Mouse (Mus musculus) c-Kit-positive CD71-negative TER-119-negative erythroid progenitor cells, embryonic 14.5 days (primary cell): ENCODE results near the gene Mettl7a2.
"Not testable (repeated sequence)": the region's sequence is repeated elsewhere in the genome, so short reads cannot be mapped to it uniquely, and the experiment has no call there.

Experiments
- DNase-seq: peaks from one replicate; pipeline ENCODE4 v3.0.0-alpha.2; 2013; ENCODE audit warnings: low read depth

Mettl7a2 gene

DNA sequence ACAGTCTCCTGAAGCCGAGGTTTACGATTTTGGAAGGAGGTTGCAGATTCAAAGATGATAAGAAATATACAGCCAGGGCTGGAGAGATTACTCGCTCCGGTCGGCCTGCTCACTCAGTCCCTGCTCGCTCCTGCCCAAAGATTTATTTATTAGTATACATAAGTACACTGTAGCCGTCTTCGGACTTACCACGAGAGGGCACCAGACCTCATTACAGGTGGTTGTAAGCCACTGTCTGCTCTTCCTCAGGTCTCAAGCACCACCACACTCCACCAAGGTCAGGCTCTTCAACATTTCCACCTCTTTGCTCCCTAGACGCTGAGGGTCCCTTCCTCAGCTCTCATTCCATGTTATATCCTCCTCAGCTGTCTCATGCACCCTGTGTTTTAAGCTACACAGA is 15.2 kb upstream of the Mettl7a2 start:
- DNase-seq: not testable (repeated sequence)

DNA sequence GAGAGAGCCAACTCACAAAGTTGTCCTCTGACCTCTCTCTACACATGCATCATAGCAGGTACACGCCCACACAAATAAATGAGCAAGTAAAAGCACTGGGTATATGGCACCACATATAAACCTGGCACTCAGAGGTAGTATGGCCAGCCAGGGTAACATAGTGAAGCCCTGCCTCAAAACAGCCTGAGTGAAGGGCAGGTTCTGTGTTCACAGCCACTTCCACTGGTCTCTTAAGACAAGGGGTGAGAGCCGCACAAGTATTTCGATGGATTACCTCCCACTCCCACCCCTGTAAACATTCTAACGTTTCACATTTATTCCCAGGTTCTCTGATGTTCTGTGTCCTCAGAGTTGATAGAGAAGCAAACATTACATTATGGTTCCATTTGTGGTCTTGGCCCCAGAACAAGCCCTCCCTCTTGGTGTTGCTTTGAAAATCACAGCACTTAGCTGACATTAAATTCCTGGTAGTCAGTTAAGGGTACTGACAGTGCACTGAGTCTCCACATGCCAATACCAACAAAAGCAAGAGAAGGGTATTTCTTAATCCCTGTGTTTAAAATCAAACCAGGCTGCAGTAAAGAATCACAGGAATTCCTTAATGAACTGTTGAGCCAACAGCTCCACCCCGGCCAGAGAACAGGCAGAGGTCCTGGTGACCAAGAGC is 11.6 kb upstream of the Mettl7a2 start:
- not testable (repeated sequence) for DNase-seq

DNA sequence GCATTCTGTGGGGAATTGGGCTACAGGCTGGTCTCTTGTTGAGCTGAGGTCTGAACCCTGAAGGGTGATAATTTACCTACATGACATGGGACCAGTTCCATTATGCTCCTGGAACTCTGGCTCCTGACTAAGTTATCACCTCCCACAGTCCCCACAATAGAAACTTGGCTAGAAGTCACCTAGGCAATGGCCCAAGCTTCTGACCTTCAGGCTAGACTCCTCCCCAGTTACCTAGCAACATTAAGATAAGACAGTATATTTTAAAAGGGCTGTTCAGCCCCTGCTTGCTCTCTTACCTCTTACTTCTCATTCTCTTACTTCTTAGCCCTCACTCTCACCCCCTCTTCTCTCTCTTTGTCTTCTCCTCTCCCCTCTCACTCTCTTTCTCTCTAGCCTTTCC is 7.5 kb upstream of the Mettl7a2 start:
- no peak for DNase-seq

DNA sequence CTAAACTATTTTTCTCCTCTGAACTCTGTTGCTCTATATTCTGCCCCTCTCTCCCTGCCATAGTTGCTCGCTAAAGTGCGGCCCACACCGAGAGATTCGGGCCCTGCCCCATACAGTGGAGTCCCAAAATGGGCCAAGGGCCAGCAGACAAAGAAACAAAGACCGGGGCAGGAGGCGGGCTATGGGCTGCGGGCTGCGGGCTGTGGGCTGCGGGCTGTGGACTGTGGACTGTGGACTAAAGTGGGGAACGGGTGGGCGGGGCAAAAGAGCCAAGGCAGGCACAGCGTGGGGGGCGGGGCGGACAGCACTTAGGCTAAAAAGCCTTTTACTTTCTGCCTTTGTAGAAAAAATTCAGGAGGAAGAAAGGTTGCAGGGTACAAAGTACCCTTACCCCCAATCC is 6.2 kb upstream of the Mettl7a2 start:
- DNase-seq: no peak

DNA sequence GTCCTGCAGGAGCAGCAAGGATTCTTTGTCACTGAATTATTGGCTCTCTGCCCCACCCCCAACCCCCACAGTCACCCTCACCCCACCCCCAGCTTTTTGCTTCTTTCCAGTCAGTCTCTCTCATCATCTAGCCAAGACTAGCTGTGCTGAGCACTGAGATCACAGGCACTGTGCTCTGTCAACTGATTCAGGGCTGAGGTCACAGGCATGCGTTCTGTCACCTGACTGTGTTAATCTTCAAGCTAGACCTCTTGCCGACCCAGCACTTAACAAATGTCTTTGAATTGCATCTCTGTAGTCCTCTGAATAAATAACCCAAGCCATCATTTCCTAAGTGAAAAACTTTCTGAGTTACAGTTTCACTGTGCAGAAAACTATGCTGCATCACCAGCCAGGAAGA is 3.5 kb upstream of the Mettl7a2 start:
- no peak for DNase-seq

DNA sequence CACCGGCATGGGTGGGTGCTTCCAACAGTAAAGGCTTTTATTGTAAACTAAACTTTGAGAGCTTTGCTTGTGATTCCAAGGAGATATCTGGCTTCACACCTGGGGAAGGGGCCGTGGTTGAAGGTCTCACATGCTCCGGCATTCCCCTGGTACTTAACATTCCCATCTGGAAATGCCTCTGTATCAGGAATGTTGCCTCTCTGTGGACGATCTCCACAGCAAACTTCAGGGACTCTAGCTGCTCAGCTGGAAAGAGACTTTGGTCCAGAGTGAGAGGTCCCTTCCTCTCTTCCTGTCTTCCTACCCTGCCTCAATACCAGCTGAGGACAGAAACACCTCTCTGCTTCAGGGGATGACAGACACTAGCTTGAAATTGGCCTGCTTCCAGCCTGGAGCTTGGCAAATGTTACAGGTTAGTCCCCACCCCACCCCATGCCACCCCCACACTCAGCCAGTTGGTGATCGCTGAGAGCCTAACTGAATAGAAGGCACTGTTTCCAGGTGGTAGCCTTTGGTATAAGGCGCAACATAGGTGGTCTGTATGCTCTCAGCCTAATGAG is 1.4 kb upstream of the Mettl7a2 start:
- no peak for DNase-seq

DNA sequence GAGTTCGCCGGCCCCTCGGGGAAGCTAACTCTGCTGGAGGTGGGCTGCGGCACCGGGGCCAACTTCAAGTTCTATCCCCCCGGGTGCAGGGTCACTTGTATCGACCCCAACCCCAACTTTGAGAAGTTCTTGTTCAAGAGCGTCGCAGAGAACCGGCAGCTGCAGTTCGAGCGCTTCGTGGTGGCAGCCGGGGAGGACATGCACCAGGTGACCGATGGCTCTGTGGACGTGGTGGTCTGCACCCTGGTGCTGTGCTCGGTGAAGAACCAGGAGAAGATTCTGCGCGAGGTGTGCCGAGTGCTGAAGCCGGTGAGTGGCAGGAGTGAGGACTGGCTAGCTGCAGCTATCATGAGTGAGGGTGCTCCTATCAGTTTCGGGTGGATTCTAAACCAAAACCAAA is 399 bp downstream of the Mettl7a2 start:
- DNase-seq: not testable (repeated sequence)

DNA sequence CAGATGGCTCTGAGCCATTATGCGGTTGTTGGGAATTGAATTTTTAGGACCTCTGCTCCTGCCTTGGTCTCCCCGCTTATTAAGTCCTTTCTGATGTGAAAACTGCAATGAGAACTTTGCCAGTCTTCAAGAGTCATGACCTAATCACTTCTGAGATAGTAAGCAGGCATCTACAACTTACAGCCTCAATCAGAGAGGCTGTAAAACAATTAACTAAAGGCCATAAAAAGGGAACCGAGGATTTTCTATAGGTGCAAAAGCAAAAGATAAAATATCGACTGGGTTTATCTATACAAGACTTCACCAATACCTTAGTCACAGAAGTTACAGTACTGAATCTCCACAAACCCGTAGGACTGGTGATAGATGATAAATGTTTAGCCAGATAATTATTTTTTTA is 2.9 kb downstream of the Mettl7a2 start:
- no peak for DNase-seq

DNA sequence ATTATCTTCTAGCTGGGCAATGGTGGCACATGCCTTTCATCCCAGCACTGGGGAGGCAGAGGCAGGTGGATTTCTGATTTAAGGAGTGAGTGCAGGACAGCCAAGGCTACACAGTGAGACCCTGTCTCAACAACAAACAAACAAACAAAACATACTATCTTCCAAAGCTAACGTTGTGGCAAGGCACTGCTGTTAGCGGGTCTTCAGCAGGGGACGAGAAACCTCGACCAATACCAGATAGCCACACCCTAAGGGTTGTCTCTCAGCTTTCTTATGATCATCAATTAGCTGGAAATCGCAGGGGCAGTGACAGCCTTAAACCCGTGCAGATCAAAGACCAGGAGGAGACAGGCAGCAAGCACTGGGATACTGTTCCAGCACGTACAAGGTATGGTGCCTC is 11.2 kb downstream of the Mettl7a2 start, which contains the start of gene Higd1c:
Higd1c (plus strand) TSS at position 301 of the 400 bp plus-strand sequence.
- no peak for DNase-seq

DNA sequence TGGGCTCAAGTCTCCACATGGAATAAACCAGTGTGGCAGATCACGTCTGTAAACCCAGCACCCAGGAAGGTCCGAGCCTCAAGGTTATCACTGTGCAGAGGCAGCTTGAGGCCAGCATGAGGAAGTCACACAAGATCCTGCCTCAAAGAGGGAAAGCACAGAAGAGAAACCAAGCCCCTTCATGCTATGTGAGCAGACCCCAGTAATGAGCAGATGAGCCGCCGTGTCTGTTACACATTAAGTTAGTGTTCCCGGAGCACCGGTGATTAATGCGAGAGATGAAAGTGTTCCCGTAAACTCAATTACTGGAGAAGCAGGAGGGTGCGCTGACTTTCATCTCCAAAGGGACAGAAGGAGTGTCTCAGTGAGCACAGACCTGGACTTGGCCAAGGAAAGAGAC is 13.0 kb downstream of the Mettl7a2 start:
- DNase-seq: not testable (repeated sequence)

DNA sequence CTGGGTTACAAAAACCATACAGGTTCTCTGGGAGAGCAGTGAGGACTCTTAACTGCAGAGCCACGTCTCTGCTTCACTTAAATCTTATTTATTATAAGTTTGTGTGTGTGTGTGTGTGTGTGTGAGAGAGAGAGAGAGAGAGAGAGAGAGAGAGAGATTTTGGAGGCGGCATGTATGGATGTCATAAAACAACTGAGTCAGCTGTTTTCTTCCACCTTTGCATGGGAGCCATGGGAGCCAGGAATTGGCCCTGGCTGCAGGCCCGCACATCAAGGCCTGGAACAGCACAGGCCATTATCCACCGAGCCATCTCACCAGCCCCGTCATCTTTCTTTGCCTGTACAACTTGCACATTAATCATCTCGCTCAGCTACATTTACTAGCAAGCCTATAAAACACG is 14.1 kb downstream of the Mettl7a2 start:
- DNase-seq: no peak

DNA sequence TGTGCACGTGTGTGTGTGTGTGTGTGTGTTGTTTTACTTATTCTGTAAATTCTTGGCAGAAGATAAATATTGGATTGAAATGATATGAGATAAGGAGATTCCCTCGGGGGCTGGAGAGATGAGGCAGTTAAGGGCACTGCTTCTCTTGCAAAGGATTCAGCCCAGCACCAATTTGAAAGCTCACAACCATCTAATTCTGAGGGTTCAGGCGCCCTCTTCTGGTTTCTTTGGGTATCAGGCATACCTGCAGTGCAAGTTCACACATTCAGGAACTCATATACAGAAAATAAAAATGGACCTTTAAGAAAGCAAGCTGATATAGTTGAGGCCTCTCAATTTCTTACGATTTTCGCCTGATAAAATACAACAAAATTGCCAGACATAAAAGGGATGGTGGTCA is 22.1 kb downstream of the Mettl7a2 start:
- peak; percentile 29 for DNase-seq

DNA sequence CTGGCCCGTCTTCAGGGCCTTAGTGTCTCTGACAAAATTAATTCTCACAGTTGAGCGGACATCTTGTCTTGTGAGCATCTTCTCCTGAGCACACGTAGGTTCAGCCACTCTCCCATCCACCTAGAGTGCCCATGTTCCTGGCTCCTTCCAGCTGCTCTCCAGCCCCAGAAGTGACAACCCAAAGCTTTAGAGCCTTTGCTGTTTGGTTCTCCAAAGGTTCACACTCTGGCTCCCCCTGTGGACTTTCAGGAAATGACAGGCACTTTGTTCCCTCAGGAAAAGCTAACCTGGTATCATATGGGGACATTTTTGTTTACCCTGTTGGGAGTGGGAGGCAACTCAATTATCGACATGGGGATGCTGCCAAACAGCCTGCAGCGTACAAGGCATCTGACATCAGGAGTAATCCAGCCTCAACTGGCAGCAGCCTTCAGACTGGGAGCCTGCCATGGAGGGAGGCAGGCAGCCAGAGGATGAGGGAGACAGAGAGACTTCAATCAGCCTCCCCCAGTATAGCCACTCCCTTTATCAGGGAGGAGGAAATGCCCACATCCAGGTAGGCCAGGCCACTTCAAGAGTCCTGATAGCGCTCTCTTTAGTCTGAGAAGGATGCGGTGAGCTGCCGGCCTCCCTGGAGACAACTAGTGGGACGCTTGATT is 25.0 kb downstream of the Mettl7a2 start:
- not testable (repeated sequence) for DNase-seq

DNA sequence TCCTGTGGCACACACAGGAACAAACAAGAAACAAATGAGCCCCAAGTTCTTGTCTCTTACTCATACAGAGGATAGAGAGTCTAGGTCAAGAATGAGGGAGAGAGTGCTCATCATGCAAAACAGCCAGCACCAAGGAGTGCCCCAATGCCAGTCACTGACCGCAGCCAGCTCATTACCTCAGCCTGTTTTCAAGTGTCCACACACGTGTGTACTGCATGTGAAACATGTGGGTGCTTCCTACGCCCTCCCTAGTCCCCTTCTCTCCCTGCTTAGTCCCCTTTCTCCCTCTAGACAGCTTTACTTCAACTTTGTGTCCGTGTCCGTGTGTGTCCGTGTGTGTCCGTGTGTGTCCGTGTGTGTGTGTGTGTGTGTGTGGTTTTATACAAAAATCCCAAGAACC is 26.7 kb downstream of the Mettl7a2 start:
- DNase-seq: no peak

DNA sequence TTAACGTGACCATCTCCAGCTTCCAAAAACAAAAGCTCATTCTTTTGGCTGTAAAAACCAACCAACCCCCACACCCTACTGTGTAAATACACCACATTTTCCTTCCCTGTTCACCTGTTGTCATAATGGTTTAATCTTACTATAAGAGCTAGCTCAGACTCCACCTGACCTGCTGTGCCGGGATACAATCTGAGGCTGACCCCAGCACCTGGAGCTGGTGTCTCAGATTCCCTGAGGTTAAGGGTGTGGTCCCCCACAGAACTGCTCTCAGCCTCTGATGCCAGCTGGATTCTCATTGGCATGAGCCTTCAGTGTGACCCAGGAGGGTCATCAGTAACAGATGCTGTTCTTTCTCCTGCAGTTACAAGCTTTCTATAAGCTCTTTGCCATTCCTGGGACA is 27.1 kb downstream of the Mettl7a2 start:
- DNase-seq: no peak

DNA sequence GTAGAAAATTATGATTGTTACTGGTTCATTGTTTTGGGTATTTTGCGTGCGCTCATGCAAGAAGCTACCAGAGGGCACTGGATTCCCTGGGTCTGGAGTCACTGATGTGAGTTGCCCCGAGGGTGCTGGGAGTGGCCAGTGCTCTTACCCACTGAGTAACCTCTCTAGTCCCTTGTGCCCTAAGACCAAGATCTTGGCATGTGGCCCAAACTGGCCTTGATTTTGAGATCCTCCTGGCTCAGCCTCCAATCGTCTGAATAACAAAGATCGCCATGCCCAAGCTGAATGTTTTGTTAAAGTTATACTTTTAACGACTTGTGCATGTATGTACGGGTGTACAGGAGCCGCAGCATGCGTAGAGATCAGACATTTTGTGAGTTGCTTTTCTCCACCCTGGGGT is 32.7 kb downstream of the Mettl7a2 start:
- DNase-seq: no peak

DNA sequence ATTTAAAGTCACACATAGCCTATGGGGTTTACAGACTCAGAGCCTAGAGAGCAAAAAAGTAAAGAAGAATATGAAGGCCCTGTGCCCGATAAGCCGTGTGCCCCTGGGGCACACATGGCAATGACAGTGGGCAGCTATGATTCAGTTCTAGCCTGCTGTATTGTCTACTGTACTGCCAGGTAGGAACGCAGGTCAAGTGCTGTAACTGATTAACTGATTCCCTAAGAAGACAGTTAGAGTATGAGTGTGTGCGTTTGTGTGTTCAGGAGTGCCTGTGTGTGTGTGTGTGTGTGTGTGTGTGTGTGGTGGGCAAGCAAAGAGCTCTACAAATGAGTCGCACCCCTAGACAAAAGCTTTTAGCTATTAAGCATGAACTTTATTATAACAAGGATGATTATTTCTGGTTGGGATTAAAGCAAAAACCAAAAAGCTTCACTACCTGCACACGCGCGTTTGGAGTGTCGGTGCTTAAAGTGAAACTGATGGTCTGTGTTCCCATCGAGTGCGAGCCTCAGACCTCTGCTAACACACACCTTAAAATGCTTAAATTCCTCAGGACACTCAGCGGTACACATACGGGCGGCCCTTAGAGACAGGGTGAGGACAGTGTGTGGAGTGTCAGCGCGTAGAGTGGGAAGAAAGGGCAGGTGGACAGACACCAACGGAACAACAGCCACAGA is 34.7 kb downstream of the Mettl7a2 start:
- no peak for DNase-seq

DNA sequence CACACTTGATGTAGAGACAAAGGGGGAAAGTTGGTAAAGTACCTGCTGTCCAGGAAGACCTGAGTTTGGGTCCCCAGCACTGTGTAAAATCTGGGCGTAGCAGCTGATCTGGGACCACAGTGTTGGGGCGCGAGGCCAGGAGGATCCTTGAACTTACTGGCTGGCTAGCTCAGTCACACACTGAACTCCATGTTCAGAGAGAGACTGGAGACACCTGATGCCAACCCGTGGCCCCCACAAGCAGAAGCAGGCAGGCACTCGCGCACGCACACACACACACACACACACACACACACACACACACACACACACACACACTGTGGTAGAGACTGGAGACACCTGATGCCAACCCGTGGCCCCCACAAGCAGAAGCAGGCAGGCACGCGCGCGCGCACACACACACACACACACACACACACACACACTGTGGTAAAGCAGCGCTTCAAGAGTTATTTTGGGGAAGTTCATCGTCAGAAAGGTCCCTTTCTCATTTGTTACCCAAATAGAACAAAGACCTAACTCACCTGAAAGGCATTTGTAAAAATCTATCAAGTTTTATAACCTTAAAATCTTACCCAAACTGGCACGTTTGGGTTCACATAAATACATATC is 35.3 kb downstream of the Mettl7a2 start:
- no peak for DNase-seq

DNA sequence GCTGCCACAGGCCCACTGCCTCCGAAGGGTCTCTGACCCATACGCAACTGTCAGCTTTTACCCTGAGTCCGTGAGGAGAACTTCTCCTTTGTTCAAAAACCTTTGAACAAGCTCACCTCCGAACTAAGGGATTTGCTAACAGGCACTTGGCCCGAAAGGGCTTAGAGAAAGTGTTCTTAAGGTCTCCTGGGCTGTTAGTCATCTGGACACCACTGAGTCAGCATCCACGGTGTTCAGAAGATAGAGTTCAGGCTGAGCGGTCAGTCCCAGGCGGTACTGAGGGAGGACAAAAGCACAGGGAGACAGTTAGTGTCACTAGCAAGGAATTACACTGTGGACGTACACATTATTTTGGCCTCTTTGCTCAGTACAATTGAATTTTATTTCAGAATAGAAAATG is 35.9 kb downstream of the Mettl7a2 start:
- no peak for DNase-seq

DNA sequence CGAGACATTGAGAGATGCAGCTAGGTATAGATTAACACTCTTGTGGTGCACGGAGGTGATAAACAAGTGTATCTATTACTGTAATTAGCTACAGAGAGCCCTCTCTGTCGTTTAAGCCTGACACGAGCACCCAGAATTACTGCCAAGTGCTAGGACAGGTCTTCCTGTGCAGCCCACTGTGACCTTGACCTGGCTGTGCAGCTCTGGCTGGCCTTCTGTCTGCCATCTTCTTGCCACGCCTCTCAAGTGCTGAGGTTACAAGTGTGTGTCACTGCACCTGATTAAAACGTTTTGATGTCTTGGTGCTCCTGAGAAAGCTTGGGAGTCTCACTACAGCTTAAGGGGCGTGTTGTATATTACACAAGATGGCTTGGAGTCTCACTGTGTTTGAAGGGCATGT is 38.1 kb downstream of the Mettl7a2 start:
- no peak for DNase-seq

DNA sequence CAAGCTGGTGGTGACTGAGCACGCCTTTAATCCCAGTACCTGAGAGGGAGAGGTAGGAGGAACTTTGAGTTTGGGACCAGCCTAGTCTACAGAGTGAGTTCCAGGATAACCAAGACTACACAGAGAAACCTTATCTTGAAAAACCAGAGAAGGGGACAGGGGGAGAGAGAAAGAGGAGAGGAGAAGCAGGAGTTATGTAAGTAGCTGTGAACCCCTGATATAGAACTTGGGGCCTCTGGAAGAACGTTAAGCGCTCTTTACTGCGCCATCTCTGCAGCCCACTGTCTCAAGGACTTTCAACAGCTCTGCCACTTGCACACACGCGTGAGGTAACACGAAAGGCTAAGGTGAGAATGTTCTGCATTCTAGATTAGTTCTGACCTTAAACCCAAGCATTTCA is 38.6 kb downstream of the Mettl7a2 start:
- no peak for DNase-seq

DNA sequence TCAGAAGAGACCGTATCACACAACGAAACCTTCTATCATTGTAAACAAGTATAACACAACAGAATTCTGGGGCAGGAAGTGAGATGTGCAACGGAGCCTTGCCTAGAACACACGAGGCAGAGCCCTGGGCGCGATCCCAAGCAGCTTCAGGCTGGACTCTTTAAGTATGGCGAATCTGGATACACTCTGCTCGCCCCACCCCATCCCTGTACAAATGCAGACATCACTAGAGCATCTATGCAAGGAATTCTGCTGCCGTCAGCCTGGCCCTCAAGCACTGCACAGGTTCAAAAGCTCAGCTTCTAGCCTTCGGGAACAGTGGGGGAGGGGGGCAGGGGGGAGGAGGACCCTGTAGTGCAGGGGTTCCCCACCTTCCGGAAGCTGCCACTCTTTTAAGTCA is 40.0 kb downstream of the Mettl7a2 start:
- no peak for DNase-seq

DNA sequence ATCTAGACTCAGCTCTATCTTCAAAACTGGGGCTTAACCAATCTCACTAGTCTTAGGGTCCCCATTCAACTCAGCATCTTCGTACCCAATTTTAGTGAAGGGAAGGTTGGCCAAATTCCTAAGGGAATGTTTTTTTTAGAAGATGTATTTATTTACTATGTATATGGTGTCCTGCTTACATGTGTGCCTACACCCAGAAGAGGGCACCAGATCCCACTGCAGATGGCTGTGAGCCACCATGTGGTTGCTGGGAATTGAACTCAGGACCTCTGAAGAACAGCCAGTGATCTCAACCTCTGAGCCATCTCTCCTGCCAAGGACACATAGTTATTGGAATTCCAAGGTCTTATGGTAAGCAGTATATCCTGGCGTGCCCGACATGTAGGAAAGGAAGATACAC is 42.6 kb downstream of the Mettl7a2 start:
- DNase-seq: no peak
